Mouse (Mus musculus) layer of hippocampus, adult 9-10 months (tissue): ENCODE measurements around the gene Tgm3.

Experiments used
- DNase-seq: peaks from one replicate; pipeline ENCODE4 v3.0.0; 2022; ENCODE audit warnings: low spot score

The Tgm3 gene

GRCm38 (mm10) chr2:130070396-130070795 is 58.2 kb downstream of the Tgm3 start:
- no peak for DNase-seq
